Mouse (Mus musculus) ES-E14 (cell line): Measurements from ENCODE around the gene Plek2. TPM values are rescaled to one million over a fixed set of nuclear protein-coding genes. Genes with fewer than 3 reads are reported as not detected.

Experiments used
- DNase-seq: peaks from one replicate; pipeline ENCODE4 v3.0.0-alpha.2; 2013; ENCODE audit warnings: low read depth, low spot score
- H3K27ac ChIP-seq: 2 replicates; pipeline ENCODE4 v1.5.1; 2012; ENCODE audit warnings: low read depth, mild to moderate bottlenecking, low read length, moderate library complexity, mixed read lengths; ENCODE audit not compliant: poor library complexity, insufficient read depth, severe bottlenecking
- H3K36me3 ChIP-seq: 2 replicates; pipeline ENCODE4 v1.6.1; 2012; ENCODE audit warnings: mild to moderate bottlenecking, low read length, moderate library complexity, mixed read lengths; ENCODE audit not compliant: control insufficient read depth, poor library complexity, insufficient read depth, severe bottlenecking
- H3K4me1 ChIP-seq, 2 experiments: fragments of 150-350 bp in 1 of 2; sonication (generic) in 1 of 2; 2 replicates each; pipeline ENCODE4 v1.6.1; 2012; ENCODE audit warnings: low read length in 2 of 2, mild to moderate bottlenecking in 1 of 2, mixed read lengths in 1 of 2; ENCODE audit not compliant: control insufficient read depth in 2 of 2, insufficient read depth in 2 of 2, poor library complexity in 1 of 2
- H3K4me3 ChIP-seq, 2 experiments: fragments of 150-350 bp in 1 of 2; sonication (generic) in 1 of 2; 2 replicates each; pipeline ENCODE4 v1.5.1; 2012; ENCODE audit warnings: low read length in 2 of 2, low read depth in 1 of 2, mild to moderate bottlenecking in 1 of 2, mixed read lengths in 1 of 2; ENCODE audit not compliant: insufficient read depth in 1 of 2, poor library complexity in 1 of 2, severe bottlenecking in 1 of 2
- H3K9ac ChIP-seq: 2 replicates; pipeline ENCODE4 v1.6.1; 2012; ENCODE audit warnings: low read depth, mild to moderate bottlenecking, low read length, mixed read lengths; ENCODE audit not compliant: poor library complexity, insufficient read depth, severe bottlenecking
- H3K9me3 ChIP-seq: fragments of 150-350 bp; sonication (generic); 2 replicates; pipeline ENCODE4 v1.6.1; 2012; ENCODE audit warnings: low read depth, mild to moderate bottlenecking, low read length; ENCODE audit not compliant: control insufficient read depth, insufficient read depth
- CHD2 ChIP-seq: IDR thresholded peaks from 2 replicates; pipeline ENCODE4 v1.6.1; 2014; ENCODE audit warnings: mild to moderate bottlenecking, low read depth, low read length, inconsistent platforms
- HCFC1 ChIP-seq: IDR thresholded peaks from 2 replicates; pipeline ENCODE4 v1.6.1; 2012; ENCODE audit warnings: low read length, inconsistent platforms, borderline replicate concordance; ENCODE audit not compliant: insufficient read depth
- MAFK ChIP-seq: IDR thresholded peaks from 2 replicates; pipeline ENCODE4 v1.6.1; 2014; ENCODE audit warnings: mild to moderate bottlenecking, low read depth, low read length, inconsistent platforms; ENCODE audit not compliant: insufficient read depth
- ZC3H11A ChIP-seq: IDR thresholded peaks from 2 replicates; pipeline ENCODE4 v1.6.1; 2012; ENCODE audit warnings: low read depth, mild to moderate bottlenecking, inconsistent platforms, low read length, borderline replicate concordance
- ZNF384 ChIP-seq: IDR thresholded peaks from 2 replicates; pipeline ENCODE4 v1.6.1; 2012; ENCODE audit warnings: low read depth, low read length, inconsistent platforms
- in situ Hi-C, 2 experiments: fragments of 600-800 bp; cut with MboI; formaldehyde crosslinking; loops; one replicate each; pipeline ENCODE4 v1.15.1; 2025; ENCODE audit warnings: low sequenced_read_pairs in 2 of 2, inconsistent platforms in 1 of 2; ENCODE audit not compliant: unreplicated experiment in 2 of 2
- total RNA-seq: library from RNA; depleted of rRNA; stranded (reverse); fragments of 300-350 nt; gene quantifications from 2 replicates; pipeline ENCODE4 v1.2.3, GENCODE M21; 2012

Gene Plek2
- total RNA-seq, 1 experiment: 0.98 TPM

GRCm38 (mm10) chr12:78862254-78862730 is 44.5 kb downstream of the Plek2 start:
- in situ Hi-C loops: no loop called here
- DNase-seq: no peak
- Histone ChIP-seq H3K9ac (peak overlapping the region; percentile 96), H3K36me3 (peaks cover 4% of the 10 kb centered on the region), H3K4me3 (peak overlapping the region; percentile 76 to 93), H3K9me3 (no peaks in the 10 kb centered on the region), H3K4me1 (peaks cover 3 to 4% of the 10 kb centered on the region in 2 experiments; a peak in 3 of 4 replicates), H3K27ac (peak overlapping the region; percentile 82)
- TF ChIP-seq ZC3H11A: no peak
- no peak for TF ChIP-seq MAFK
- no peak for TF ChIP-seq ZNF384
- no peak for TF ChIP-seq CHD2

GRCm38 (mm10) chr12:78861496-78862253 is 45.1 kb downstream of the Plek2 start, which contains the start of the genes Atp6v1d and Eif2s1:
TSS of gene Atp6v1d (minus strand) at chr12:78861638.
TSS of gene Eif2s1 (plus strand) at chr12:78861819.
- peak; percentile 98 for DNase-seq
- H3K9me3 ChIP-seq: no peaks in the 10 kb centered on the region
- H3K9ac ChIP-seq: peak within 1 kb of the TSS; percentile 96
- no peaks in the 10 kb centered on the region; the same call in 1 of the 2 replicates for H3K36me3 ChIP-seq
- peak within 1 kb of the TSS; percentile 82 for H3K27ac ChIP-seq
- in situ Hi-C loops: no loop called here
- peak within 1 kb of the TSS; percentile 76 to 93 for H3K4me3 ChIP-seq
- H3K4me1 ChIP-seq: peaks cover 3 to 4% of the 10 kb centered on the region in 2 experiments; a peak in 3 of 4 replicates
- TF ChIP-seq CHD2: no peak
- no peak for TF ChIP-seq MAFK
- no peak for TF ChIP-seq ZNF384
- TF ChIP-seq HCFC1: peak; percentile 67; the same call in 1 of the 2 replicates
- TF ChIP-seq ZC3H11A: no peak

DNA sequence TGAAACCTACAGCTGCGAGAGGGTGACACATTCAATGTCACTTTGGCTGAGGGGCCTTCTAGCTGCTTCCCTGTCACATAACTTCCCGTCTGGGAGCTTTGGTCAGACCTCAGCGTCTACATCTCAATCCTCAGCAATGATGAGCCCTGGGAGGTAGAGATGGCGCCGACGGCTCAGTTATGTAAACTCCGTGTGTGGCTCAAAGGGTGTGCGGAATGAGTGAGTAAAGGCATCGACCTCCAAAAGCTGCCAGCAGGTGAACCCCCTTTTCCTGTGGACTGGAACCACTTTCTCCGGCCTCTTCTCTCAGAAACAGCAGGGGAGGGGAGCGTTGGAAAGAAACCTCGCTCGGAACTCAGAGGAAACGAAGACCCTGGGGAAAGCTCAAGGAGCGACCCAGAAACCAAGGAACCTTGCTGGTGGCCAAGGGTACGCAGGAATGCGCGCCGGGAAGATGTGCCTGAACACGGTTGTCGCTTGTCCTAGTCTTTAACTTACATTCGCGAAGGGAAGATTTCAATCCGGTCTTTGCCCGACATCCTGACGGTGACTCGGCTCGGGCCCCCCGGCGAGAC is 45.8 kb downstream of the Plek2 start:
- in situ Hi-C loops: no loop called here
- DNase-seq: no peak
- H3K4me1 ChIP-seq: peaks cover 3 to 4% of the 10 kb centered on the region in 2 experiments; a peak in 3 of 4 replicates
- H3K36me3 ChIP-seq: no peaks in the 10 kb centered on the region; the same call in 1 of the 2 replicates
- TF ChIP-seq CHD2 (no peak), ZNF384 (no peak), HCFC1 (no peak), ZC3H11A (no peak), MAFK (0 out of 2 replicates have a peak, but pooled peaks have one; percentile 18)
- H3K9ac ChIP-seq: peak overlapping the region; percentile 84
- peak overlapping the region; percentile 32 for H3K27ac ChIP-seq
- no peaks in the 10 kb centered on the region for H3K9me3 ChIP-seq
- peak overlapping the region; percentile 76 to 79 for H3K4me3 ChIP-seq

DNA sequence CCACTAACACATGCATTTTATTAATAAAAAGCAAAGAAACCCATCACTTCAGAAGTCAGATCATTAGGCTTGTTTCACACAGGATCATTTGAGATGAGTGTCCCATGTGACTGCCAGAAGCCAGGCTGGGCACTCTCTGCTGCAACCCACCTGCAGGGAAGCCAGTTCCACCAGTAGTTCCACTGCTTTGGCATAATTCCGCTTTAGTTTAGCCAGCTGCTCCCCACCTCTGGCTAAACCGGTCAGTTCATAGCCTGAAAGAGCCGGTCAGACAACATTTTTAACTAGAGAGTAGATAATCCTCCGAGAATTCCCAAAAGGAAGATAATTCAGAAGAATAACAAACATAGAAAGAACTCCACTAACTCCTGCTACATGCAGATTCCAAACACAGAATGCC is 58.5 kb downstream of the Plek2 start:
- TF ChIP-seq ZNF384 (no peak), ZC3H11A (no peak), HCFC1 (no peak)
- no peaks in the 10 kb centered on the region for H3K4me1 ChIP-seq
- DNase-seq: no peak
- H3K27ac ChIP-seq: no peak overlapping the region
- peaks cover 2% of the 10 kb centered on the region; the same call in 1 of the 2 replicates for H3K9me3 ChIP-seq
- H3K9ac ChIP-seq: no peak overlapping the region
- H3K36me3 ChIP-seq: peaks cover 23% of the 10 kb centered on the region
- no peak overlapping the region for H3K4me3 ChIP-seq
- in situ Hi-C loops: no loop called here
